Mouse (Mus musculus) left cerebral cortex, adult 9 months (tissue): ENCODE data around the gene Tnfrsf21.

Source experiments
- DNase-seq, 2 experiments: peaks; one replicate each; pipeline ENCODE4 v3.0.0; 2022; ENCODE audit warnings: low spot score in 2 of 2

Gene Tnfrsf21

DNA sequence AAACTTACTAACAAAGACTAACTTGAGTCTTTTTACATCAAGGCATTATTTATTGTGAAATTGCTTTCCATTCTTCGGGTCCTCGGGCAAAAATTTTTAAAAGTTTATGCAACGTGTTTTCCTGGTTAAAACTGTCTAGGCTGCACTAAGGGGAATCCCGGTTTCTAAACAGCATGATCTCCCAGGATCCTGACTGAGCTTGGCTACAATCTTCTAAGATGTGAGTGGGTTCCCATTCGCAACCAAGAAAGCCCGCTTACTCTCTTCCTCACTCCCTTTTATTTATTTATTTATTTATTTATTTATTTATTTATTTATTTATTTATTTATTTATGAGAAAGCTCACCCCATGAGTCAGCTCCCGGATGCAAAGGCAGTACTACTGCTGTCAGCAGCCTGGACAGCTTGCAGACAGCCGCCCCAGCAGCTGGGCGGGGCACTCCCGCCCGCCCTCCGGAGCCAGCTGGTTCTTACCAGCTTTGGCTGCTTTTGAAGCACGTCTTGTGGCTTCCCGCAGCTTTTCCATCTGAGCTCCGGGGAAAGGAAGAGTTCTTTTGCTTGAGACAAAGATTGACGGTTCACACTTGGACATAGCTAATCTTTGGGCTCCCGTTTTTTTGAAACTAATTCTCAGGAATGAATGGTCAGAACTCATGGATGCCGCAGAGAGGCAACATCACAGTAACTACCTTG is 60.6 kb downstream of the Tnfrsf21 start:
- DNase-seq: peak; percentile 62 to 81

- DNase-seq: no peak
Observed at GRCm38 (mm10) chr17:43077540-43077939, 61.2 kb downstream of the Tnfrsf21 start.

DNA sequence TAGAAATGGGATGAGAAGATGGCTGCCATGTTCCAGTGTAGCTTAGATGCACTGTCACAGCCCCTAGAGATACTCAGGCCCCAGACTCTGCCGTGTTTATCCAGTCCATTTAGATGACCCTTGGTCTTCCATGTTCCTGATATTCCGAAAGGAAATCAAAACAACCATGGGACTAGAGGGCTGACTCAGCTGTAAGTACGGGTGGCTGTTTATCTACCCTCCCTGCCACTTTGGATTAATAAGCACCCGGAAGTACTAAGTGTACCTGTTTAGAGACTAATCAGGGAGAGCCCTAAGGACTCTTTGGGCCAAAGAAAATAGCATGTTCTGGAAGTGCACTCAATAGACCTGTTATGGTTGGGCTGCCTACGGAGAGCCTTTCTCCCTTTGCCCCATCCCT is 64.9 kb downstream of the Tnfrsf21 start:
- no peak for DNase-seq

DNA sequence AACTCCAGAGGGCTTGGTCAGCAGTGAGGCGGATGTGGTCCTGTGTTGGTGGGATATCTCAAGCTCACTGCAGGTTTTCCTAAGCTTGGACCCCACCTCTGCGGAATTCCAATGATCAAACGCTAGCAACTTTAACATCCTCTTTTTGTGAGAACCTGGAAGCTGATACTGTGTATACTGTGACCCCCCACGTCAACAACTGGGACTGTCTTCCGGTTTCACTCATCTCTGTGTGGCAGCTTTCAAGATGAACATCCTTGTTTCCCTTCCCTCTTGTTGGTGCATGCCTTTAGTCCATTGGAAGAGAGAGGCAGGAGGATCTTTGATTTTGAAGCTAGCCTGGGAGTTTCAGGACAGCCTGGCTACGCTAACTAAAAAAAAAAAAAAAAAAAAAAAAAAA is 73.1 kb downstream of the Tnfrsf21 start:
- DNase-seq: no peak

DNA sequence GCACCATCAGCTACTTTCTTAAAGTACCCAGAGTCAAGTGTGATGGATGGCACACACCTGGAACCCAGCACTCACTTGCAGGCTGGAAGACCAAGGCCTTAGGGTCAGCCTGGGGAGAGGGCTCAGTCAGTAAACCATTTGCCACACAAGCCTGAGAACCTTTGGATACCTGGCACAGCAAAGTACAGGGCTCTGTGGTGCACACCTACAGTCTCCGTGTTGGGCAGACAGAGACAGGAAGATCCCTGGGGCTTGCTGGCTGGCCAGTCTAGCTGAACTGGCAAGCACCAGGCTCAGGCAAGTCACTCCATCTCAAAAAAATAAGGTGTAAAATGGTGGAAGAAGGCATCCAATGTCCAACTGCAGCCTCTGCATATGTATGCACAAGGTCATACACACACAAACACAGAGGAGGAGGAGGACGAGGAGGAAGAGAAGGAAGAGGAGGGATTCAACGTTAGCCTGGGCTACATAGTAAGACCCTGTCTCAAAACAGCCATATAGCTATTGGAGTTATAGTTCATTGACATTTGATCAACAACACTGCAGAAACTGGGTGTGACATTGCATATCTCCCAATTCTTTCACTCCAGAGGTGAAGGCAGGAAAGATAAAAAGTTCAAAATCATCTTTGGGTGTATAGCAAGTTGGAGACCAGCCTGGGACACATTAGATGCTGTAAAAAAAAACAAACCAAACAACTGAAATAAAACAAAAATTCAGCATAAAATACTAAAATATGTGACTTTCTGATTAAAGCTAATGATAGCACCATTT is 74.8 kb downstream of the Tnfrsf21 start:
- no peak for DNase-seq

DNA sequence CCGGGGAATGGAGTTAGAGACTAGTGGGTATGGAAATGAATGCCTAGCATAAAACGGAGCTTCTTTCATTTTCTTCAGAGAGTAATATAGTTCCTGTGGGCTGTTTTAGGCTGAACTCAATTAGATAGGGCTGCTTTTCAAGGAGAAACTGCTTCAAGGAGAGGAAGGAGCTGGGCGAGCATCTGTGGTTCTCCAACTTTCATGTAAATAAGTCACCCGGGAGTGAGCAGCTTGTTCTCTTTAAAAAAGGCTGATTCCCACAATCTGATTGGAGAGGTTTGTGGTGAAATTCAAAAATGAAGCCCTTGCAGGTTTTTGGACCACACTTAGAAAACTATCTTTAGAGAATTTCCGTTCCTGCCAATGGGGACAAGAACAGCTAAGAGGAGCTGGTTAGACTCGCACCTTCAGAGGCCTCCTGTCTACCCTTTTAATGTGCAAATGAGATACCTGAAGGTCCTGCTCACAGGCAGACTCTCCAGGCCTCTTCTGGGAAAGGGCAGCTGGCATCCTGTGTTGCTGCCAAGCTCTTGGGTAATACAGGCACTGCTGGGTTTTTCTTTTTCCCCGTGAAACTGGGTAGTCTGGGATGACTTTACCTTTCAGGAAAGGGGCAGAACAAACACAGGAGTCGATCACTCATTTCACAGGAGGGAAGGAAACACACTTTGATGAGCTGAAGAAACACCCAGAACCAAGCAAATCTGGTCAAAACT is 76.1 kb downstream of the Tnfrsf21 start:
- no peak for DNase-seq

DNA sequence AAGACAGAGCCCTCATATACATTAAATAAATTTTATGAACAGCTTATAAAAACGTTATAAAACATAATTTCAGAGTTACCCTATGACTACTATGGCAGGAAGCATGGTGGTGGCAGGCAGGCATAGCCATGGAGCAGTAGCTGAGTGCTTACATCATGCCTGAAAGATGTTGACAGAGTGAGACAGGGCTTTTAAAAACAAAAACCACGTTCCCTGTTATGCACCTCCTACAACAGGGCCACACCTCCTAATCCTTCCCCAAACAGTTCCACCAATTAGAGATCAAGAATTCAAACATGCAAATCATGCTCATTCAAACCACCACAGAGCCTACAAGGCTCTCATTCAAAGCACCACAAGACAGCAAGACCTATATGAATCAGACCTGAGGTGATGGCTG is 77.9 kb downstream of the Tnfrsf21 start:
- no peak for DNase-seq

DNA sequence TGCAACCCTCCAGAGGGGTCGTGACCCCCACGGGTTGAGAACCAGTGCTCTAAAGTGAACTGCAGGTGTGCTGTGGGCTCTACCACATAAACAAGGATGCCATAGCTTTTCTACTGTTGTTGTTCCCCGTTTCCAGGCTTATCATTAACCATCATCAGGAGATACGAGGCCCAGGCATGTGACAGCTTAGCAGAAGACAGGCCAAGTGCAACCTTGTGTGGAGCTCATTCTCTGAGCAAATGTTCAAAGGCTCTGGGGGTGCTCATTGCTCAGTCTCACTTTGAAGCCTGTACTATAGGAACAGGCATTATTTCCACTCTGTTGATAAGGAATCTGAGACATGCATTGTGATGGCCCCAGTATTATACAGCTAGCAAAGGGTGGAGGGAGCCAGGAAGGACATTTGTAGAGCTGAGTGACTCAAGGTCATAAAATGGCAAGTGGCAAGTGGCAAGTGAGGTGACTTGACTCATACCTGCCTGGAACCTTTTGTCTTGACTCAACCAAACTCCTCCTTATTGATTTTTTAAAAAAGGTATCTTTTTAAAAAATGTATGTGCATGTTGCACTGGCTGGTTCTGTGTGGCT is 80.8 kb downstream of the Tnfrsf21 start:
- DNase-seq: no peak

DNA sequence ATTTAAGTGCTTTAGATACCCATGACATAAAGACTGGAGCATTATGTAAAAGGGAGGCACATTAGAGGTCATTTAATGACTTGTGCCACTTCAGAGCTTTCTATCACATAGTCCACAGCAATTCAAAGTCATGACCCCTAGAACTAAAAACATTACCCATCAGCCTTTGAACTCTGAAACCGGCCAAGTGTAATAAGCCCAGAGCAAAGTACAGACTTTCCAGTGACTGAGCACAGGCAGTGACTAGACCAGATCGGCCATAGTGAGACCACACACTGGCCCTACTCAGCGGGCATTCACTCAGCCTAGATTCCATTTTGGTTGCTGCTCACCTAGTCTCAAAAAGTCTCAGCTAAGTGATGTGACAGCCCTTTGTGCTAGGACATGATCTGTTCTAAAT is 89.8 kb downstream of the Tnfrsf21 start:
- DNase-seq: no peak

GRCm38 (mm10) chr17:43107338-43107737 is 91.0 kb downstream of the Tnfrsf21 start:
- no peak for DNase-seq

- DNase-seq: no peak
Observed at GRCm38 (mm10) chr17:43109501-43109900, 93.1 kb downstream of the Tnfrsf21 start.

DNA sequence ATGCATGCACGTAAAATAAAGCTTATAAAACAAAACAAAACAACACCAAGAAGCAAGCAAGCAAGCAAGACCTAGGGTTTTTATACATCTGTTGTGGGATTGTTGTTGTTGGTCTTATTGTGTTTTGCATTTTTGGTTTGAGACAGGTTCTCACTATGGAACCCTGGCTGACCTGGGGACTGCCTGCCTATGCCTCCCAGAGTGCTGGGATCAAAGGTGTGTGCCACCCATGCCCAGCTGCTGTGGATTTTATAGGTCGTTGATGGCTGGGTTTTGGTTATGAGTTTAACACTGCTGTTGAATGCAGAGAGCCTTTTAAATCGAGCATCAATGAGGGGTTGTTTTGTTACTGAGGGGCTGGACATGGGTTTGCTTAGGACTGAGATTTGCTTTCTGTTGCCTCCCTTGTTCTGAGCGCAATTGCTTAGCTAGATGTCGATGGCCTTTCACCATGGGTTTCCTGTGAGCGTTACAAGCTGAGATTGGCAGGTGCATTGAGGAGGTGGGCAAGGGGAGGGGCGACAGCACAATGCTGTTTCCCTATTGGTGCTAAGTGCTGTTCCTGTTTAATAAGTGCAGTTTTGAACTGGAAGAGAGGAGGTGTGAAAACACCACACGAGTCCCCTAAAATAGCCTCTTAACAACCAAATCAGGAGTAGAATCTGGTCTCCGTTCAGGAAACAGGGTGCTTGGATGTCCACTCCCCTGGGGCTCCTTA is 94.0 kb downstream of the Tnfrsf21 start:
- DNase-seq: no peak

DNA sequence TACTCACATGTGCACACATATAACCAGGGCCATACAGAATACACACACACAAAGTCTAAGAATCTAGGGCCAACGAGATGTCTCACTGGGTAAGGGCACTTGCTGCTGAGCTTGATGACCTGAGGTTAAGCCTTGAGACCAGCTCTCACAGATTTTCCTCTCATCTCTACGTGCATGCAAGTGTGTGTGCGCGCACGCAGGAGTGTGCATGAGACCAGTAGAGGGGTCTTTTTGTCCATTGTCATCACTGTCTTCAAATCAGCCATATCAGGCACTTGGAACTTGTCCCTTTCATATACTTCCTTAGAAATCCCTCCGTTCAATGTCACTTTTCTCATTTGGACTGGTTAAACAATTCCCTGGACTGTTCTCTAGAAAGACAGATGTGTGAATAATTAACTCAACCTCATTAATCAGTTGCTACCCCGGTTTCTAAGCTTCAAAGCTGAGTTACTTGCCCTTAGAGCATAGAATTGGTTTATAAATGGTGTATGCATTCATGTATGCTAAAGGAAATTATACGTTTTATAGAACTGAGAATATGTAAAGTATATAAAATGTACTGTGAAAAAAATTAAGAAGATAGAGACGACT is 97.1 kb downstream of the Tnfrsf21 start:
- no peak for DNase-seq

- DNase-seq: peak; percentile 36 to 62
Observed at GRCm38 (mm10) chr17:43114086-43114581, 97.8 kb downstream of the Tnfrsf21 start.

- no peak for DNase-seq
Observed at GRCm38 (mm10) chr17:43114926-43115325, 98.6 kb downstream of the Tnfrsf21 start.

- no peak for DNase-seq
Observed at GRCm38 (mm10) chr17:43116748-43117147, 100.4 kb downstream of the Tnfrsf21 start.

DNA sequence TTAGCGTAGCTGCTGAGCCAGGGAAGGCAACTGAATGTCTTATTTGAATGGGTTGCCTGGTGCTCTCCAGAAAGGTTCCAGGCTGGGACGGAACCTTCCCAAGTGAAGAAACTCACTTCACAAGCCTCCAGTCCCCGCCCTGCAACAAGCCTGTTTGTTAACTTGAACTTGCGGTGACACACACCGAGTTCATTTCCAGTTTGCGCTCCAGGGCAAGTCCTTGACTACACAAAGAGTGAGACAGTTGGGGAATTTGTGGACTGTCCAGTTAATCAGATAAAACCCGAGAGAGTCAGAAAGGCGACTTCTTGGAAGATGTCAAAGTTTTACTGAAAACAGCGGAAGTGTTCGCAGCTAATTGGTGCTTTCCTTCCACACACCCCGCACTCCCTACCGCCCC is 103.1 kb downstream of the Tnfrsf21 start:
- DNase-seq: no peak

- peak in 1 of 2 experiments; percentile 22 for DNase-seq
Observed at GRCm38 (mm10) chr17:43121096-43121495, 104.7 kb downstream of the Tnfrsf21 start.

GRCm38 (mm10) chr17:43128305-43128704 is 112.0 kb downstream of the Tnfrsf21 start:
- DNase-seq: no peak

GRCm38 (mm10) chr17:43128908-43129533 is 112.7 kb downstream of the Tnfrsf21 start:
- no peak for DNase-seq
